Mouse (Mus musculus): ENCODE data around the gene Mfsd6. TPM values are rescaled to one million over a fixed set of nuclear protein-coding genes. Genes with fewer than 3 reads are reported as not detected.
A peak's percentile ranks its signal among the peaks of the same experiment; 100 is the strongest.

The Mfsd6 gene
- total RNA-seq, 2 experiments from 2014 or later, result 14.3 to 15.2 TPM

DNA sequence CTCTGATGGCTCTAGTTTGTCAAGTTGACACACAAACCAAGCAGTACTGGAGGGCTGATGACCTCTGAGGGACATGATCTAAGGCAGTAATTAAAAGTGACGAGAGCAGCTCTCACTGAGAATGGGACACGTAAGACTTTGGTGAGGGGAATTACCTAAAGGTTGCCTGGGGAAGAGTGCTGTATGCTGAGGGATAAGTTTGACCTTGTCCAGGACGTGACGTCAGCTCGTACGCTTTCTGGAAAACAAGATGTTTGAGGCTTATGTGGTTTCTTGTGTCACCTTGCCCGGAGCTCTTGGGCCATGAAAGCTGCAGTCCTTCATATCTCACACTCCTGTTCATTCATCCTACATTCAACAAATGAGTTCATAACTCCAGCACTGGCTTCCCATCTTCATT is 88.2 kb downstream of the Mfsd6 start:
- no peak for DNase-seq

DNA sequence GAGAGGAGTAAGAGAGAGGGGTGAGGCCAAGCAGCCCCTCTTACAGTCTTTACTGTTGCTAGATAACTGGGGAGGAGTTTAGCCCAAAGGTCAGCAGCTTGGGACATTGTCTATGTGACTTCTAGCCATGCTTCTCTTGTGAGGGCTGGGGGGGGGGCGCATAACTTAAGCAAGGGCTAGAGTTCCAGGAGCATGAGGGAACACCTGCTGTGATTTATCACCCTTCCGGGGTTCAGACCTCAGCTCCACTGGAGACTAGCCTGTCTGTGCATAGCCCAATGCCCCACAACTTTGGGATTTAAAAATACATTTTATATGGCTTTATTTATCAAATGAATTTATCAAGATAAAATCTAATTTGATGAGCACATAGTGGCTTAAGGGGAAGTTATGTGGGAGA is 89.2 kb downstream of the Mfsd6 start:
- DNase-seq, result no peak

DNA sequence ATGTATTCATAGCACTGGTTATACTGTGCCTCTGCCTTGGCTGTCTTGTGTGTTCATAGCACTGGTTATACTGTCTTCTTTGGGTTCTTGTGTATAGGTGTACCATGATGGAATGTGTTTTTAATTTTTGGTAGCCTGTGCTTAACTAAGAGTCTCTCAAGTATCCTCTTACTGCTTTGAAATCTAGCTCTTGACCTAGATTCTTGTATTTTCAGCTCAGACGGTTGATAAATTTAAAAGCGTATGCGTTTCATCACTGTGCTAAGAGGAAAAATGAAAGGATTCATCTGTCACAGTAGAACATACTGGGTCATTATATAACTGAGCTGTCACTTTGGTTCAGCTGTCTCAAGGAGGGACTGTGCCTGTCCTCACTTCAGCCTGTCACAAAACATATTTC is 91.3 kb downstream of the Mfsd6 start:
- DNase-seq, result no peak

DNA sequence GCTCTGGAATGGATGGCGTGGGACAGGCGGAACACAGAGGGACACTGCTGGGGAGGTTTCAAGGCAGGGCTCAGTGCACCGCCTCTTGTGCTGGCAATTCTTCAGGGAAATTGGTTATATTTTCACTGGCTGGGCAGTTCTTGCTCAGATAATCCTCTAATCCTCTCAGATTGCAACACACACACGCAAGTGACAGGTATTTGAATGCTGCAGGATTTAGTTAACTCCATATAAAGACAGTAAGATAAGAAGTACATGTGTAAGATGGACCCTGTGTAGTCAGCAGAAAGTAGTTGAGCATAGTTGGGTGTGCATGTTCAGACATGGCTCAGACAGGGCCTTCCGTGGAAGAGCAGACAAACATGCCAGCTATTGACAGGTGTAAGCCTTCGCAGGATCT is 93.0 kb downstream of the Mfsd6 start:
- DNase-seq, result no peak

DNA sequence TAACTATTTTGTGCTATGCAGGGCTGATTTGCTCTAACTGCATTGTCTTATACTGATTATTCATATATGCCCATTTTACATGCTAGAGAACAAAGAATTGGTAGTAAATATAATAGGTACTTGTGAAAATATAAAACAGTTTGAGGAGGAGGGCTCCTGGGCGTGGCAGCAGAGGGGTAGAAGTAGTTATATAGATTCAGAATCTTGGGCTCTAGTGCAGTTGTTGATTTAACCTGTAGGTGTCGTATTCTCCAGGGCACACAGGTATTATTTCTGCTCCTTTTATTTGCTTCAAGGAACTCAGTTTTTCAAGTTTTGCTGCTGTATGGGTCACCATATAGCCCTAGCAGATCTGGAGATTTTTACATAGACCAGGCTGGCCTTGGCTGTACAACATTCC is 95.7 kb downstream of the Mfsd6 start:
- DNase-seq, result no peak

DNA sequence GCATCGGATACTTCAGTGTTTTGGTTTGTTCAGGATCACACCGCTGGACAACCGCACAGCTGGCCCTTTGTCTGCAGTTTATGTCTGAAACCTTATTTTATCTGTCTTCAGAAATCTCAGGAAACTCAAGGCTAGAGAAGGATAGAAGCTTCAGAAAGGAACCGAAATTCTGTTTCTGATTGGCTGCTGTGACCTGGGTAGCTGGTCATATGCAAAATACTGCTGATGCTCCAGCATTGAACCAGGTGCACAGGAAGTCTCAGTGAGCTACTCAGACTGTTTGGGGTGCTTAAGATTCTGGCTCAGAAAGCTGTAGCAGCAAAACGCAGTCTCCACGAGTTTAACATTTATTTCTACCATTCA is 96.3 kb downstream of the Mfsd6 start:
- no peak for DNase-seq

DNA sequence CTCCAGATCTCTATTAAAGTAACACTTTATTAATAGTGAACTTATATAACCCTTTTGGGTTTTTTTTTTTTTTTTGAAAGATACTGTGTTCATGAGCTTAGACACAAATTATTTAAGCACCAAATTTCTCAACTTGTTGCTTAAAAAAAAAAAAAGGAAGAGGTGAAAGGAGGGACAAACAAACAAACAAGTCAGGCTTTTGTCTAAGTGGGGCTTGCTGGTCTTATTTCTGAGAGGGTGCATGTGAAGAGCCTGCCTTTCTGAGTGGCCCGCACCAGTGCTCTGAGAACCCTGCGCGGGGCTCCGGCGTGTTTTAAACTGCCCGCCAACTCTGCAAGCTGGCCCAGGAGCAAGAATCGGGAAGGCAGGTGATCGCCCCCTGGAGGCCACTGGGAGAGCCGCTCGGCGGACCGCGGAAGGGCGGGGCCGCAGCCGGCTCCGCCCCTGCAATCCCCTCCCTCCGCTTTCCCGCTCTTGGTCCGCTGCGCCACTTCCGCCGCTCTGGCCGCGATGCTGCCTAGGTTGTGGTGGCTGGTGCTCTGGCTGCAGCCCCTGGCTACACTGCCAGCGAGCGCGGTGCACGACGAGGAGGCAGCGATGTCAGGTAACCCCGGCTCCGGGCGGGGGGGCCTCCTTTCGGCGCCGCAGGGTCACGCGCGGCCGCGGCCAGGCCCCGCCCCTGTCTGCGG is 96.9 kb downstream of the Mfsd6 start, which contains the start of gene Nemp2:
TSS of gene Nemp2 (plus strand) at position 456 of the 689 bp plus-strand sequence.
- peak; percentile 96 for DNase-seq

DNA sequence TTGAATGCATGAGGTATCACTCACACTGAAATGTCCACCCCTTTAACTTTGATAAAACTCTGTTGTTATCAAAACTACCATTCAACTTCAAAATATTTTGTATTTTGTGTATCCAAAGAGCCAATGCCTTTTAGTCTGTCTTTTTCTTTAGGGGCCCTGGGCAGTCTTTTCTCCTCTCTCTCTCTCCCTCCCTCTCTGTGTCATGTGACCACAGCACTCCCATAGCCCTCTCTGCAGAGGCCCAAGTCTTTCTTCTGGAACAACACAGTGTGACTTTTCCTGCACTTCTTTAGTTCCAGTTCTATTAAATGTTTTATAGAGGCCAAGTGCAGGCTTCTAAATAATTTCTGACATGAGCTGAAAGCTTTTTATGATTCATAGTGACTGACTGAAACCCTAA is 106.8 kb downstream of the Mfsd6 start:
- no peak for DNase-seq

DNA sequence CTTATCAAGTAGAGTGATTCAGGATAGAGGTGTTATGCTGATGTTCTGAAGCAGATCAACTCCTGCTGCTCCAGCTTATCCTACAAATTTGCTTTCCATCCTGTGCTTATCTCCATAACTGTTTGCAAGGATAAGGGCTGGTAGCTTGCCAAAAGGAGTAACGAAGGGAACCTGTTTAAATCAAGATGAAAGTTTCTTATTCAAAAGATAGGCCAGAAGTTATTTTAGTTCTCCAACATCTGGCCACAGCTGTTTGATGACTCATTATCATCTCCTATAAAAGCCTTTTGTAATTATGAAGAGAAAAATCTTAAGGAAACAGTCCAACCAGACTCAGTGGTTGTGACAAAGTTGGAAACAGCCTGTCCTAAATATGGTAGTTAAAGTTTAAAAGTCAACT is 109.0 kb downstream of the Mfsd6 start:
- DNase-seq, result no peak

DNA sequence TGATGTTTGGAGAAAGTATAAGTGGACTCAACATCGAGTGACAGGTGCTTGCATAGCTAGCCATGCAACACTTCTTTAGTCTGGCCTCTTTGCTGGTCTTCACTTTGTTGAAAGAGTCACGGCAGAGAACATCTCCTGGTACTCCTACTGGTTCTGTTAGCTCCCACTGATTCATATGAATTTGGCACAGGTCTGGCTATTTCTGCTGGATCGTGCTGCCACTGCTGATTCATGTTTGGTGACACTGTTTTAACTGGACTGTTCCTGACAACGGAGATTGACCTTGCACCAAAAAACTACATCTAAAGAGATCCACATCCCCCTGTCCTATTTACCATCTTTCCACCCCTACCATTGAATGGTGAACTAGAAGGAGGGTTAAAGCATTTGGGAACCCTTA is 118.8 kb downstream of the Mfsd6 start:
- no peak for DNase-seq

DNA sequence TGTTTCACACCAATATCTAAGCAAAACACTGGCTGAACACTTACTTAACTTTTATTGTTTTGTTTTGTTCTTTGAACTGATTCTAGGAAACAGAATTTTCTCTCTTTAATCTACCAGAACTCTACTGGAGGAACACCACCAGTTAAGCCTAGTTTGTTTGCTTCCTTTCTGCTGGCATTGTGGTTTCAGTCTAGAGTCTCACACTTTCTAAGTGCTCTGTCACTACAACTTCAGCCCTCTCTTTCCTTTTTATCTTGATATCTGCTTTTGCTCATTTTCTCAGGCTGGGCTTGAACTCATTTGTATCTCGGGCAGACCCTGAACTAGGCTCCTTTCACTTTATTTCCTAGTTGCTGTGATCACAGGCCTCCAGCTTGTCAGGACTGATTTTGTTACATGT is 119.6 kb downstream of the Mfsd6 start:
- no peak for DNase-seq

Other genes with a start within 250 kb of the Mfsd6 start
- 10 to 100 TPM; 36.2 to 36.8 TPM for gene Nab1, start 226.8 kb downstream of the Mfsd6 start, total RNA-seq (2021)
- 1 to 10 TPM; 4.6 to 4.9 TPM for gene Nemp2, start 96.8 kb downstream of the Mfsd6 start, total RNA-seq (2021)
- 10 to 100 TPM; 20.5 to 22.3 TPM for gene Inpp1, start 90.2 kb upstream of the Mfsd6 start, total RNA-seq (2021)
- gene Hibch, start 117.5 kb upstream of the Mfsd6 start, total RNA-seq (2021), result 10 to 100 TPM; 45.3 to 47.2 TPM